Mouse (Mus musculus): ENCODE results near the gene Gpc6.

The Gpc6 gene

GRCm38 (mm10) chr14:117452150-117452549 is 527.0 kb downstream of the Gpc6 start:
- no peak for DNase-seq (ENCODE audit: low spot score)

- DNase-seq (ENCODE audit: low spot score) = no peak
These were observed 548.3 kb downstream of the Gpc6 start for GRCm38 (mm10) chr14:117473378-117473777.

GRCm38 (mm10) chr14:117478879-117479278 is 553.8 kb downstream of the Gpc6 start:
- no peak for DNase-seq (ENCODE audit: low spot score)

- no peak for DNase-seq (ENCODE audit: low spot score)
These were observed 562.1 kb downstream of the Gpc6 start for GRCm38 (mm10) chr14:117487161-117487754.

- DNase-seq (ENCODE audit: low spot score) = no peak
These were observed 565.4 kb downstream of the Gpc6 start for GRCm38 (mm10) chr14:117490469-117490868.

GRCm38 (mm10) chr14:117495118-117495517 is 570.0 kb downstream of the Gpc6 start:
- no peak for DNase-seq (ENCODE audit: low spot score)

GRCm38 (mm10) chr14:117498785-117499184 is 573.7 kb downstream of the Gpc6 start:
- no peak for DNase-seq (ENCODE audit: low spot score)

- no peak for DNase-seq (ENCODE audit: low spot score)
These were observed 574.2 kb downstream of the Gpc6 start for GRCm38 (mm10) chr14:117499354-117499753.

GRCm38 (mm10) chr14:117514829-117515228 is 589.7 kb downstream of the Gpc6 start:
- DNase-seq (ENCODE audit: low spot score) = no peak

GRCm38 (mm10) chr14:117519574-117519973 is 594.5 kb downstream of the Gpc6 start:
- DNase-seq (ENCODE audit: low spot score) = no peak

- DNase-seq (ENCODE audit: low spot score) = no peak
These were observed 595.6 kb downstream of the Gpc6 start for GRCm38 (mm10) chr14:117520706-117521105.

GRCm38 (mm10) chr14:117525133-117525532 is 600.0 kb downstream of the Gpc6 start:
- no peak for DNase-seq (ENCODE audit: low spot score)

GRCm38 (mm10) chr14:117527053-117527452 is 601.9 kb downstream of the Gpc6 start:
- DNase-seq (ENCODE audit: low spot score) = no peak

- no peak for DNase-seq (ENCODE audit: low spot score)
These were observed 604.3 kb downstream of the Gpc6 start for GRCm38 (mm10) chr14:117529439-117529838.

- DNase-seq (ENCODE audit: low spot score) = no peak
These were observed 627.7 kb downstream of the Gpc6 start for GRCm38 (mm10) chr14:117552776-117553175.

GRCm38 (mm10) chr14:117556715-117557320 is 631.7 kb downstream of the Gpc6 start:
- DNase-seq (ENCODE audit: low spot score) = no peak

GRCm38 (mm10) chr14:117562146-117562545 is 637.0 kb downstream of the Gpc6 start:
- no peak for DNase-seq (ENCODE audit: low spot score)

GRCm38 (mm10) chr14:117569278-117569677 is 644.2 kb downstream of the Gpc6 start:
- DNase-seq (ENCODE audit: low spot score) = no peak

- DNase-seq (ENCODE audit: low spot score) = no peak
These were observed 647.1 kb downstream of the Gpc6 start for GRCm38 (mm10) chr14:117572213-117572612.

GRCm38 (mm10) chr14:117574216-117574615 is 649.1 kb downstream of the Gpc6 start:
- DNase-seq (ENCODE audit: low spot score) = no peak

GRCm38 (mm10) chr14:117581740-117582139 is 656.6 kb downstream of the Gpc6 start:
- no peak for DNase-seq (ENCODE audit: low spot score)

GRCm38 (mm10) chr14:117599758-117600157 is 674.6 kb downstream of the Gpc6 start:
- no peak for DNase-seq (ENCODE audit: low spot score)

GRCm38 (mm10) chr14:117603837-117604236 is 678.7 kb downstream of the Gpc6 start:
- no peak for DNase-seq (ENCODE audit: low spot score)

- no peak for DNase-seq (ENCODE audit: low spot score)
These were observed 680.6 kb downstream of the Gpc6 start for GRCm38 (mm10) chr14:117605750-117606149.
